In the genomic region with DNA sequence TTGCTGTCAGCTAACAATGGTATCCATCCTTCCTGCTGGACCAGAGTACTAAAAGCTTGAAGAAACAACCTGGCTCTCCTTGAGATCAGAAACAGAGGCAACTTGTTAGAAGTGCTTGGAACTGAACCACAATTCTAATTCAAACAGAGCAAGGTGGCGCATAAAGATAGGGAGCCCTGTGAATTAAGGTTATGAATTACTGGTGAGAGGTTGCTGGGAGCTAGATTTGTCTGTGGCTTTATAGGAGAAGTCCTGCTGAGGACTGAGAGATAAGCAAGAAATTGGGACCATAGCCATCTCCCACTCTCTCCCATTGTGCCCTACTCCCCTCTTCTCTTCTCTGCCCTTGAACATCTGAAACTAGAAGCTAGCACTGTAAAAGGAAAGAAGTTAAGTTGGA, we compare ENCODE assay signal across 22 mouse cellular contexts.
DNase-seq lines count a peak whose midpoint lies in the region; ATAC-seq and TF ChIP-seq lines count a peak whose summit lies in the region.
"Had no signal": no experiment of that assay in that cellular context is flagged by ENCODE, and none has a peak within 500 bp of the region (broad histone marks: within the 10 kb centered on the region; RNA-seq: fewer than 3 reads in every experiment).

No protein-coding gene starts in this region.

- H3K9ac ChIP-seq in liver, embryonic 13.5 days: no peak overlapping the region
- H3K9ac ChIP-seq: embryonic facial prominence, embryonic 13.5 days; forebrain, embryonic 12.5 days; forebrain, embryonic 15.5 days; heart, embryonic 12.5 days; heart, embryonic 15.5 days; hindbrain, embryonic 14.5 days had no signal

- ATAC-seq in liver, embryonic 13.5 days (ENCODE audit: low read depth): 0 out of 2 replicates have a peak, but pooled peaks have one; percentile 18
- peak; percentile 66 for ATAC-seq in megakaryocyte progenitor cell, adult 5-6 weeks (replicated peaks; ENCODE audit: poor library complexity)
- ATAC-seq in activated CD4-positive, CD25-positive, alpha-beta regulatory T cell, adult 4 months: no peak
- ATAC-seq: forebrain, embryonic 15.5 days; hindbrain, postnatal 0 days; inflammation-experienced regulatory T-cells, adult 6 months had no signal

- no peak overlapping the region for H3K4me3 ChIP-seq in liver, embryonic 13.5 days (replicated peaks)
- H3K4me3 ChIP-seq in bone marrow macrophage, adult 2 months (ENCODE audit: insufficient read depth, low read length): no peak overlapping the region
- no peak overlapping the region for H3K4me3 ChIP-seq in thymus, adult 2 months (ENCODE audit: control insufficient read depth, insufficient read depth, low read length)
- H3K4me3 ChIP-seq: embryonic facial prominence, embryonic 10.5 days; embryonic facial prominence, embryonic 13.5 days; erythroblast, embryonic 14.5 days; forebrain, embryonic 12.5 days; forebrain, embryonic 15.5 days; heart, embryonic 12.5 days; heart, embryonic 15.5 days had no signal

- H3K9me3 ChIP-seq in liver, embryonic 13.5 days (replicated peaks): no peaks in the 10 kb centered on the region
- H3K9me3 ChIP-seq: embryonic facial prominence, embryonic 10.5 days; embryonic facial prominence, embryonic 13.5 days; forebrain, embryonic 12.5 days; forebrain, embryonic 15.5 days; heart, embryonic 12.5 days; heart, embryonic 15.5 days had no signal

- TF ChIP-seq POLR2A in bone marrow macrophage, adult 2 months (IDR thresholded peaks at IDR 0.05; ENCODE audit: borderline replicate concordance, low read depth, low read length): no peak
- no peak for TF ChIP-seq POLR2A in thymus, adult 2 months (IDR thresholded peaks at IDR 0.05; ENCODE audit: control insufficient read depth, extremely low read depth, insufficient read depth, low read length, poor library complexity)

- peaks cover 9% of the 10 kb centered on the region; the same call in 1 of the 2 replicates for H3K4me1 ChIP-seq in liver, embryonic 13.5 days (replicated peaks)
- H3K4me1 ChIP-seq in bone marrow macrophage, adult 2 months (ENCODE audit: control insufficient read depth, insufficient read depth, low read length): peaks cover 31% of the 10 kb centered on the region
- no peaks in the 10 kb centered on the region for H3K4me1 ChIP-seq in thymus, adult 2 months (replicated peaks; ENCODE audit: control insufficient read depth, insufficient read depth, low read length)
- H3K4me1 ChIP-seq: embryonic facial prominence, embryonic 10.5 days; embryonic facial prominence, embryonic 13.5 days; forebrain, embryonic 12.5 days; forebrain, embryonic 15.5 days; heart, embryonic 12.5 days; heart, embryonic 15.5 days had no signal

- H3K4me2 ChIP-seq in liver, embryonic 13.5 days: no peak overlapping the region
- H3K4me2 ChIP-seq: embryonic facial prominence, embryonic 13.5 days; forebrain, embryonic 12.5 days; forebrain, embryonic 15.5 days; heart, embryonic 12.5 days; heart, embryonic 15.5 days; hindbrain, embryonic 14.5 days had no signal

- no peaks in the 10 kb centered on the region for H3K27me3 ChIP-seq in liver, embryonic 13.5 days
- H3K27me3 ChIP-seq in thymus, adult 2 months (ENCODE audit: control insufficient read depth, insufficient read depth, low read length): no peaks in the 10 kb centered on the region
- H3K27me3 ChIP-seq: forebrain, embryonic 15.5 days; heart, embryonic 12.5 days; heart, embryonic 15.5 days had no signal

- WGBS in liver, embryonic 13.5 days (ENCODE audit: insufficient replicate concordance): 62% methylated on average over 1 of the region's 1 CpGs
- 91% methylated on average over 1 of the region's 1 CpGs for WGBS in thymus, adult 2 months

- TF ChIP-seq CTCF in bone marrow macrophage, adult 2 months (IDR thresholded peaks at IDR 0.05; ENCODE audit: low read depth, low read length): no peak
- TF ChIP-seq CTCF in thymus, adult 2 months (IDR thresholded peaks at IDR 0.05; ENCODE audit: borderline replicate concordance, control insufficient read depth, extremely low read depth, insufficient read depth, low read length, poor library complexity): no peak

- no peak overlapping the region for H3K27ac ChIP-seq in liver, embryonic 13.5 days
- H3K27ac ChIP-seq in bone marrow macrophage, adult 2 months (ENCODE audit: insufficient read depth, low read depth, low read length): peak overlapping the region; percentile 34
- H3K27ac ChIP-seq in thymus, adult 2 months (ENCODE audit: control insufficient read depth, insufficient read depth, low read length): no peak overlapping the region
- H3K27ac ChIP-seq: embryonic facial prominence, embryonic 10.5 days; embryonic facial prominence, embryonic 13.5 days; forebrain, embryonic 12.5 days; forebrain, embryonic 15.5 days; heart, embryonic 15.5 days; hindbrain, embryonic 14.5 days; hindbrain, postnatal 0 days had no signal

- H3K36me3 ChIP-seq in liver, embryonic 13.5 days: no peaks in the 10 kb centered on the region
- H3K36me3 ChIP-seq in thymus, adult 2 months (ENCODE audit: control insufficient read depth, insufficient read depth, low read length): no peaks in the 10 kb centered on the region
- H3K36me3 ChIP-seq: embryonic facial prominence, embryonic 10.5 days; embryonic facial prominence, embryonic 13.5 days; forebrain, embryonic 12.5 days; forebrain, embryonic 15.5 days; heart, embryonic 12.5 days; heart, embryonic 15.5 days had no signal

- no peak for DNase-seq in liver, embryonic 13.5 days
- DNase-seq in liver: no peak
- DNase-seq in ovary, postnatal 14 days (ENCODE audit: low spot score): no peak
- DNase-seq in thymus, adult 2 months: no peak
- DNase-seq: adrenal gland, adult 8-10 months; adrenal gland, postnatal 25 days; cerebellum, adult 9-10 months; gastrocnemius, postnatal 25 days; heart, postnatal 36 days had no signal
